Mouse (Mus musculus) midbrain, postnatal 0 days (tissue): ENCODE data around the gene Gm11937. TPM values are rescaled to one million over a fixed set of nuclear protein-coding genes. Genes with fewer than 3 reads are reported as not detected.
"Not testable (repeated sequence)": the region's sequence is repeated elsewhere in the genome, so short reads cannot be mapped to it uniquely, and the experiment has no call there.

Experiments
- ATAC-seq: fragments of 200-750 bp; cut with Nextera tagmentation; 2 replicates; pipeline ENCODE4 v1.8.0; 2017; ENCODE audit warnings: moderate number of reproducible peaks, mild to moderate bottlenecking, moderate TSS enrichment, moderate library complexity; ENCODE audit not compliant: low FRiP score
- DNase-seq: peaks from one replicate; pipeline ENCODE4 v3.0.0-alpha.2; 2015; ENCODE audit warnings: low spot score
- H3K27ac ChIP-seq: fragments of 300-500 bp; sonication (generic); 2 replicates; pipeline ENCODE4 v1.5.1; 2014; ENCODE audit warnings: low read depth, mild to moderate bottlenecking, low read length, mixed read lengths
- H3K27me3 ChIP-seq: fragments of 300-500 bp; sonication (generic); 2 replicates; pipeline ENCODE4 v1.6.1; 2014; ENCODE audit warnings: low read length, control low read depth, mixed read lengths; ENCODE audit not compliant: insufficient read depth
- H3K36me3 ChIP-seq: fragments of 300-500 bp; sonication (generic); 2 replicates; pipeline ENCODE4 v1.6.1; 2014; ENCODE audit warnings: low read length, control low read depth, mixed read lengths; ENCODE audit not compliant: insufficient read depth
- H3K4me1 ChIP-seq: fragments of 300-500 bp; sonication (generic); 2 replicates; pipeline ENCODE4 v1.6.1; 2014; ENCODE audit warnings: mild to moderate bottlenecking, control low read depth, antibody characterized with exemption, low read length, mixed read lengths; ENCODE audit not compliant: insufficient read depth
- H3K4me2 ChIP-seq: fragments of 300-500 bp; sonication (generic); 2 replicates; pipeline ENCODE4 v1.6.1; 2014; ENCODE audit warnings: low read depth, mild to moderate bottlenecking, low read length, mixed read lengths; ENCODE audit not compliant: poor library complexity, severe bottlenecking
- H3K4me3 ChIP-seq: fragments of 300-500 bp; sonication (generic); 2 replicates; pipeline ENCODE4 v1.5.1; 2014; ENCODE audit warnings: low read depth, mild to moderate bottlenecking, low read length, moderate library complexity
- H3K9ac ChIP-seq: fragments of 300-500 bp; sonication (generic); replicated peaks from 2 replicates; pipeline ENCODE4 v1.6.1; 2014; ENCODE audit warnings: mild to moderate bottlenecking, low read length, moderate library complexity, mixed read lengths; ENCODE audit not compliant: poor library complexity, severe bottlenecking
- H3K9me3 ChIP-seq: fragments of 300-500 bp; sonication (generic); 2 replicates; pipeline ENCODE4 v1.6.1; 2016; ENCODE audit warnings: low read length, control low read depth
- CTCF ChIP-seq: IDR thresholded peaks from 2 replicates; pipeline ENCODE4 v1.5.1; 2016; ENCODE audit warnings: antibody characterized with exemption, mild to moderate bottlenecking
- WGBS: fragments of 180-500 bp; shearing (Covaris S2); extraction: QIAGEN DNeasy Blood & Tissue Kit; methylation state at CpG from one replicate; pipeline ENCODE4 v1.1.7; 2014; 5-methylcytosine and 5-hydroxymethylcytosine counted together
- polyA plus RNA-seq: library from polyadenylated mRNA; unstranded; fragments of >200 nt; fragmentation: Nextera tagmentation; extraction: Ambion mirVana; gene quantifications from 2 replicates; pipeline ENCODE4 v1.2.1, GENCODE M21; 2015
- total RNA-seq: library from RNA; depleted of rRNA; stranded (reverse); fragments of >200 nt; gene quantifications from 2 replicates; pipeline ENCODE4 v1.2.3, GENCODE M21; 2014

Gm11937 gene
- total and polyA plus RNA-seq, 2 experiments from 2014 or later = not detected

DNA sequence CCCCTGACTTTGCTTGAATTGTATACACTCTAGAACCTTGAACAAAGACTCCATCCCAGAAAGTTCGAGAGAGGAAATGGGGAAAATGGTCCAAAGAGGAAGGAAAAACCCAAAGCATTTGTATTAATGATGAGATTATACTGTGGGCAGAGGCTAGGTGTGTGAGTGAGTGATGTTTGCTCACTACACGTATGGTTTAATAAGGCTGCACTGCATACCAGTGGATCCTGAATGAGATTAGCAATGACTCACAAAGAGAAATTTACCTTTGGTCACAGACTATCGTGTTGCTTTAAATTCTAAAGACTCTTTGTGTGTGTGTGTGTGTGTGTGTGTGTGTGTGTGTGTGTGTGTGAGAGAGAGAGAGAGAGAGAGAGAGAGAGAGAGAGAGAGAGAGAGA, 20.9 kb upstream of the Gm11937 start:
- no peaks in the 10 kb centered on the region for H3K27me3 ChIP-seq
- no peak overlapping the region for H3K4me2 ChIP-seq
- TF ChIP-seq CTCF = no peak
- no peak overlapping the region for H3K4me3 ChIP-seq
- WGBS = 72% methylated on average over 3 of the region's 3 CpGs
- ATAC-seq (no peak), DNase-seq (no peak)
- H3K36me3 ChIP-seq = no peaks in the 10 kb centered on the region
- H3K9me3 ChIP-seq = no peaks in the 10 kb centered on the region
- H3K27ac ChIP-seq = no peak overlapping the region
- no peak overlapping the region for H3K9ac ChIP-seq
- no peaks in the 10 kb centered on the region for H3K4me1 ChIP-seq

DNA sequence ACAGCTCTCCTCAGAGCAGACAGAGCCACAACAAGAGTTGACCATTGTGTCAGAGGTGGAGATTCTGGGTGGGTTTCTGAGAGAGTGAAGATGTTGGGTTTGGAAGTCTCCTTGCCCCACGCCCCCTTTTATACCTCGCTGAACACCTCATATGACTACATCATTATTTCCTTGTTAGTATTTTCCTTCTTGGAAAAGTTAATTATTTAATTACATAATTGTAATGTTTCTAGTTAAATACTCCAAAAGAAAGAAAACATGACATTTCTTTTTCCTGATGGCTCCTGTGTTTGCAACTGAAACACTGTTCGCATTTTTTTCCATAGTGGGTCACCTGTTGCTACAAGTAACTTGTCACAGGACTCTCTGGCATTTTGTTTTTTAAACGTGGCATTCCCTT, 18.1 kb upstream of the Gm11937 start, which contains the start of gene Krtap4-1:
Krtap4-1 (minus strand) TSS at position 101 of the 400 bp plus-strand sequence.
- 84% methylated on average over 4 of the region's 4 CpGs for WGBS
- Histone ChIP-seq H3K4me3 (no peak within 1 kb of the TSS), H3K9ac (no peak within 1 kb of the TSS), H3K4me1 (no peaks in the 10 kb centered on the region), H3K9me3 (no peaks in the 10 kb centered on the region), H3K27ac (no peak within 1 kb of the TSS), H3K27me3 (no peaks in the 10 kb centered on the region), H3K4me2 (no peak within 1 kb of the TSS), H3K36me3 (no peaks in the 10 kb centered on the region)
- ATAC-seq (no peak), DNase-seq (no peak)
- TF ChIP-seq CTCF = no peak

DNA sequence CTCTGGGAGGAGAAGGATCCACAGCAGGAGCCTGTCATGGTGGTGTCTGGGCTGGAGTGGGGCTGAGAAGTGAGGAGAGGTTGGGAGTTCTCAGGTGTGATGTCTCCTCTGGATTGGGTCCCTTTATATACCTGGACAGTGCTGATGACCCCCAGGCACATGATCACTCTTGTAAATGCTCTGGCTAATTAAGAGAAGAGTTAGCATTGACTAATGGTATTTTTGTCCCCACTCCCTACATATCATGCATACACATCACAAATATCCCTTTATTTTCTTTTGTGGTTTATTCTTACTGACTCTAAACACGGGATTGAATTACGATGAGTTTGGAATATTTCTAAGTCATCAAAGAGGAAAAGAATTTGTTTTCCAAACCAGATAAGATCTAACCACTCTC, 10.3 kb upstream of the Gm11937 start, which contains the start of gene Gm11562:
Gm11562 (minus strand) TSS at position 101 of the 400 bp plus-strand sequence.
- TF ChIP-seq CTCF = no peak
- no peaks in the 10 kb centered on the region for H3K36me3 ChIP-seq
- no peak within 1 kb of the TSS for H3K9ac ChIP-seq
- WGBS = 91% methylated on average over 2 of the region's 2 CpGs
- DNase-seq = no peak
- H3K4me3 ChIP-seq = no peak within 1 kb of the TSS
- no peaks in the 10 kb centered on the region for H3K27me3 ChIP-seq
- H3K9me3 ChIP-seq = no peaks in the 10 kb centered on the region
- ATAC-seq = no peak
- no peak within 1 kb of the TSS for H3K4me2 ChIP-seq
- H3K27ac ChIP-seq = no peak within 1 kb of the TSS
- H3K4me1 ChIP-seq = no peaks in the 10 kb centered on the region

DNA sequence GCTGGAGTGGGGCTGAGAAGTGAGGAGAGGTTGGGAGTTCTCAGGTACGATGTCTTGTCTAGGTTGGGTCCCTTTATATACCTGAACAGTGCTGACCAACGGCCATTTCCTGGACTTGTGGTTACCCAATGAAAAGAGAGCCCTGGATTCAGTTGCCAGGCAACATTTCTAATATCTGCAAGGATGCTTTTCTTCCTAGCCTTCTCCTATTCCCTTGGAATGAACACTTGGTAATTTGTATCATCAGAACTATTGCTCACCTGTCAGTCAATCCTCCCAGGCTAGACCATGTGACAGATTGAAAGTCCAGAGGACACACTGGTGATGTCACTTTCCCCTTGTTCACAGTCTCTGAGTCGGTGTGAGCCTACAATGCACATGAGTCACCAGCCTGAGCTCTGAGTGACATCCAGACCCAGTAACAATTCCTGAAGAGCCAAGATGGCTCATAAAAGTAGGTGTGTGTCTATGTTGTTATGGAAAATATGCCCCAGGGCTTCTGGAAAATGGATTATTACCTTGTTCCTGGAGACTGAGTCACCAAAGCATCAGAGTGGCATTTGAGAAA, 4.9 kb upstream of the Gm11937 start, which contains the start of gene Krtap2-4:
Krtap2-4 (minus strand) TSS at position 51 of the 568 bp plus-strand sequence.
- TF ChIP-seq CTCF = no peak
- Histone ChIP-seq H3K4me2 (no peak within 1 kb of the TSS), H3K9ac (no peak within 1 kb of the TSS), H3K4me1 (no peaks in the 10 kb centered on the region), H3K27ac (no peak within 1 kb of the TSS), H3K9me3 (no peaks in the 10 kb centered on the region), H3K36me3 (no peaks in the 10 kb centered on the region), H3K27me3 (no peaks in the 10 kb centered on the region), H3K4me3 (no peak within 1 kb of the TSS)
- no peak for DNase-seq
- 71% methylated on average over 3 of the region's 3 CpGs for WGBS
- no peak for ATAC-seq

DNA sequence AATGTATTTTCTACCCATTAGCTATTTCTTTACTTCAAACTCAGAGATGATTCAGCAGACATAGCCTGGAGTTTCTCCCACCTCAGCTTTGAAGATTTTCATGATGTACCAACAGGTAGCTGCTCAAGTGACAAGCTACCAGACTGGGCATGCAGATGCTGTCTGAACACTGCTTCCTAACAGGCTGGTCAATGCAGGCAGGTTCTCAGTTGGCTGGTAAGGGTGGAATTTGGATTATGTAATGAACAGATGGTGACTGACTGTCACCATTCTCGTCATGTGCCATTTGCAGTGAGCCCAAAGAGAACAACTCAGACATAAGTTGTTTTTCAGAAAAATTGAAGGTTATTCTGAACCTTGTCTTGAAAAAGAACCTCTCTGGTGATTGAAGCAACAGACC, 863 bp downstream of the Gm11937 start:
- H3K4me1 ChIP-seq = no peaks in the 10 kb centered on the region
- no peak for TF ChIP-seq CTCF

DNA sequence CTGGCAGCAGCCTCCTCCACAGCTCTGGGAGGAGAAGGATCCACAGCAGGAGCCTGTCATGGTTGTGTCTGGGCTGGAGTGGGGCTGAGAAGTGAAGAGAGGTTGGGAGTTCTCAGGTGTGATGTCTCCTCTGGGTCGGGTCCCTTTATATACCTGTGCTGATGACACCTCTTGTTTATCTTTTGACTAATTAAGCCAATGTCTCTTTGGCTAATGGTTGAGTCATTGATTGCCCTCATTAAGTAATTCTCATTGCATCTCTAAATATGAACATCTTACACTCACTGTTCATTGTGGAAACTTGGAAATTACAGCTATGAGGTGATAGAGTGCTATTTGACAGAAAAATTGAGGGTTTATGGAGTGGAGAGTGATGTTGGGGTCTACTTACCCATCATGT, 6.8 kb downstream of the Gm11937 start, which contains the start of gene Gm11938:
Gm11938 (minus strand) TSS at position 101 of the 400 bp plus-strand sequence.
- not testable (repeated sequence) for ATAC-seq, H3K4me3 ChIP-seq, H3K4me1 ChIP-seq, H3K4me2 ChIP-seq, H3K27ac ChIP-seq, H3K9ac ChIP-seq, H3K27me3 ChIP-seq, H3K9me3 ChIP-seq, H3K36me3 ChIP-seq, DNase-seq
- 86% methylated on average over 1 of the region's 1 CpGs for WGBS

More for the DNA sequence above, 863 bp downstream of the Gm11937 start:
- H3K4me2 ChIP-seq = no peak overlapping the region
- ATAC-seq (no peak), DNase-seq (peak; percentile 5)
- H3K9me3 ChIP-seq = no peaks in the 10 kb centered on the region
- no peak overlapping the region for H3K9ac ChIP-seq
- WGBS = 78% methylated on average over 1 of the region's 1 CpGs
- no peaks in the 10 kb centered on the region for H3K27me3 ChIP-seq
- H3K27ac ChIP-seq = no peak overlapping the region
- H3K4me3 ChIP-seq = no peak overlapping the region
- H3K36me3 ChIP-seq = no peaks in the 10 kb centered on the region

DNA sequence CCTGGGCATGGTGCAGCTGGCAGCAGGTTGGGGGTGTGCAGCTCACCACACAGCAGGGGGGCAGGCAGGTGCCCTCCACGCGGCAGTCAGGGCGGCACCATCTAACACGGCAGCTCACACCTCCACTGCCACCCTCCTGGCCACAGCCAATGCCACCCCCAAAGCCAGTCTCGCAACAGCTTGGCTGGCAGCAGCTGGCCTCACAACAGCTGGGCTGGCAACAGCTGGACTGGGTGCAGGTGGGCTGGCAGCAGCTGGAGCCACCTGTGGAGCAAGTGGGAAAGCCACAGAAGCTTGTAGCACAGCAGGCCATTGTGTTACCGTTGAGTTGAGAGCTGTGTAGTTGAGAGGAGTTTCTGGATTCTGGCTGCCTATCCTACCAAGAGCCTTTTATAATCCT, 12.2 kb downstream of the Gm11937 start, which contains the start of gene Krtap9-3:
Krtap9-3 (minus strand) TSS at position 364 of the 400 bp plus-strand sequence.
- H3K4me3 ChIP-seq, H3K9ac ChIP-seq, ATAC-seq, H3K4me2 ChIP-seq, DNase-seq, H3K27ac ChIP-seq, H3K27me3 ChIP-seq, H3K4me1 ChIP-seq, H3K9me3 ChIP-seq, H3K36me3 ChIP-seq: not testable (repeated sequence)
- WGBS = 86% methylated on average over 6 of the region's 6 CpGs
